Mouse (Mus musculus): ENCODE measurements around the gene Has3.

DNA sequence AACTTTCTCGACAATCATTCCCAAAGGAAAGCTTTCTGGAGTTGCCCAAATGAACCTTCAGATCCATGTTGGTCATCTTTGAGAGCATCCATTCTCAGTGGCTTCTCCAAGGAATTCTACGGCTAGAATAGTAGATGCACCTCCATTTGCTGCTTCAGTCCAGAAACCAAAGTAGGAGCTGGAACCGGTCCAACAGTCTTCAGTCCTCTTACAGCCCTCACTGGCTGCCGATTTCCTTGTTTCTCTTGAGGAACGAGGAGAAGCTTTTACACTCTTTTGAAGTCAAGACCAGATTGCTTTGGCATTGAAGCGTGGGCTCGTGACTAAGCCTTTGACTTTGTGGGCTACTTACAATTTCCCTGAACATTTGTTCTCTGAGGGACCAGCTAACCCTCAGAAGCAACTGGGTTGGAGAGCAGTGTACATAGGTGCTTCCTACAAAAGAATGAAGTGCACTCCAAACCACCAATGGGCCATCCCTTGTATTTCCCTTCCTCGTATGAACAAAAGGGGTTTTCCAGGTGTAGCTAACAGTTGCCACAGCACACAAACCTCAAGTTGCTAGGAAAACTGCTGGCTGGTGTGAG is 10.2 kb downstream of the Has3 start:
- no peak for TF ChIP-seq CTCF (IDR thresholded peaks at IDR 0.05; ENCODE audit: low read depth, low read length)
- TF ChIP-seq POLR2A (IDR thresholded peaks at IDR 0.05; ENCODE audit: insufficient read depth, low read length), result no peak
